Mouse (Mus musculus) embryo, embryonic 10.5 days (tissue): Measurements from ENCODE around the gene Renbp.

Source experiments
- DNase-seq: peaks from one replicate; pipeline ENCODE4 v3.0.0-alpha.2; 2015; ENCODE audit warnings: low spot score

Renbp gene

DNA sequence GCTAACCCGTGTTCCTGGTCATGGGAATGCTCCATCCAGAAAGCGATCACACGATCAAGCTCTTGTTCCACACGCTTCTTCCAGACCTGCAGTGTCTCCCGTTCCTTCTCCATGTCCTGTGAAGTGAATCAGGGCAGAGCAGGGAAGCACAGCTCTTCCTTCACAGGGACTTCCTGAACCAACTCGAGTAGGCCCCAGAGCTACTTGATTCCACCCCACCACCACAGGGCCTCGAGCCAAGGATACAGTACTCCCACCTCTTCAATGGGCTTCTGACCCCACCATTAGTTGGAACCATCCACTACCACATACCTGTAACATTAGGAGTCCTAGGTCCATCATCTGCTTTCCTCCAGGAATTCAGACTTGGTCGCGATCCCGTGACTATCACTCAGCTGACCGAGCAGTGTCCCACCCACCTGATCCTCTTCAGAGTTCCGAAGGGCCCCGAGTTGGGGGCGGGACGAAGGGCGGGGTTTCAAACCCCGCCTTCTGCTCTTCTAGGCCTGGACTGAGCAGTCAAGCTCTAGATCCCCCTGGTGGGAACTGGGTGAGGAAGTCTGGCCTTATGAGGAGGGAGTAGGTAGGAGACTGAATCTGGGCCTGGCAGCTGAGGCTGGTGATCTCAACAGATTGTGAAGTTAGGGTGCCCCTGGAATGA is at the start of gene Renbp:
Gene Renbp (minus strand): TSS at position 449 of the 661 bp plus-strand sequence.
- DNase-seq = peak; percentile 78

DNA sequence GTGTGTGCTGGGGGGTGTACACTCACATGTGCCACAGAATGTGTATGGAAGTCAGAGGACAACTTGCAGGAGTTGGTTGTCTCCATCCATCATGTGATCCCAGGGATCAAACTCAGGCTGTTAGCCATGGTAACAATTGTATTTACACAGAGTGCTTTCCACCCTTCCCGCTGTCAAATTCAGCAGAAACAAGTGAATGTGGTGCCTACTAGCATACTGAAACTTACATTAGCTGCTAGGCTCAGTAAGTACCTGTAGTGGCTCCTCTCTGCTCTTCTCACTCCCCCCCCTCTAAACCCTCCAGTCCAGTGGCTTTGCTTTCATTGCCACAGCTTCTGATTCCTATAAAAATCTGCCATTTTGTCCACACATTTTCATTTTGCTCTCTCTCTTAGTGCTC is 47.1 kb upstream of the Renbp start:
- DNase-seq = no peak

DNA sequence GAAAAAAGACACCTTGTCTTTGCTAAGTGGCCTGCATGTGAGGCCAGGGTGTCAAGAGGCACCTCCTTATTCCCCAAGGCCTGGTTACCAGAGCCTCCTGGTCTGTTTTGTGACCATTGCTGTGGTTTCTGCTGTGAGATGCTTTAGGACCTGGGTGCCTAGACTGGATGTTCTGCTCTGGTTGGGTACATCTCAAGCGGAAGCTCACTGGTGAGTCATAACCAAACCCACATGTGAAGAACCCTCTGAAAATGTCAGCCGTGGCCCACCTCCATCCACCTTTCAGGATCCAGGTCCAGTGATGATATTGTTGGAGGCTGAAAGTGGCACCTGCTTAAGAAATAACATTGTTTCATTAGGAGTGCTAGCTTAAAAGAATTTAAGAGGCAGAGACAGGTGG is 45.6 kb upstream of the Renbp start:
- DNase-seq = no peak

DNA sequence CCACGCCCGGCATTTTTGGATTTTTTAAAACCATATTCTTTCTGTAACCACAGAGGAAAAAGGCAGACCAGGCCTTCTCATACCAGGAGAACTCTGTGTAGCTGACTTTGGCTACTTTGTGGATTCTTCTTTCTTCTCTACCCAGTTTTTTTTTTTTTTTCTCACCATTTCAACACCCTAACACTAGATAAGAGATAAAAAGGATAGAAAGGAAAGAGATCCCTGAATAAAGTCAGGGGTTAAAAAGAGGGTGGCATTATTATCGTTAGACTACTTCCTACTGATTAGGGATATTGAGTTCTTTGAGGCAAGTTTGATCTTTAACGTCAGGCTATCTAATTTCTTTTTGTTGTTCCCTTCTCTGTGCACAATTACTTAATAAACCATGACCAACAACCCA is 42.1 kb upstream of the Renbp start:
- no peak for DNase-seq

DNA sequence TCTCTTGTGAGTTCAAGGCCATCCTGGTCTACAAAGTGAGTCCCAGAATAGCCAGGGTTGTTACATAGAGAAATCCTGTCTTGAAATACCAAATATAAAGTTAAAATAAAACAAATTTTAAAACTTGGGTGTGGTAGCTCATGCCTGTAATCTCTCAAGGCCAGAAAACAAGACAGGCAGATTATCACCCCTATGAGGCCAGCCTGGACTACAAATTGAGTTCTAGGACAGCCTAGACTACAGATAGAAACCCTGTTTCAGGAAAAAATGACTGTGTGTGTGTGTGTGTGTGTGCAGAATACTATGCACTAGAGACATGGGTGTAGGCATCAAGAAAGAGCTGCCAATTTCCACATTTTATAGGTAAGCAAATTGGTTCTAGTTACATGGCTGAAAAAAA is 40.1 kb upstream of the Renbp start:
- DNase-seq = no peak

DNA sequence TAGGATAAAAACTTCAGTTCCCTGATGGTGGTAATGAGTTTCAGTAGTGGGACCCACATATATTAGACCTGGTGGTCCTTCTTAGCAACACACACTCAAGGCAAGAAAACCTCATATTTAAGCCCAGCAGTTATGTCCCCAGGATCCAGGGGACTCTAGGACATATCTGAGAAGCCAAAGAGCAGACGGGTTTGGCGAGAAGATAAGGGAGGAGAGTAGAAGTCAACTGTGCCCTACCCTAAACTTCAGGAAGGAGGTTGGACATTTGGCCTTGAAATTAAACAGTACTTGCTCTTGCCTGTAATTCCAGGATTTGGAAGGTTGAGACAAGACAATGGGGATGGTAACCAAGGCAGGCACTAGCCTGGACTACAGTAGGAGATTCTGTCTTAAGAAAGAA is 39.1 kb upstream of the Renbp start:
- DNase-seq = no peak

DNA sequence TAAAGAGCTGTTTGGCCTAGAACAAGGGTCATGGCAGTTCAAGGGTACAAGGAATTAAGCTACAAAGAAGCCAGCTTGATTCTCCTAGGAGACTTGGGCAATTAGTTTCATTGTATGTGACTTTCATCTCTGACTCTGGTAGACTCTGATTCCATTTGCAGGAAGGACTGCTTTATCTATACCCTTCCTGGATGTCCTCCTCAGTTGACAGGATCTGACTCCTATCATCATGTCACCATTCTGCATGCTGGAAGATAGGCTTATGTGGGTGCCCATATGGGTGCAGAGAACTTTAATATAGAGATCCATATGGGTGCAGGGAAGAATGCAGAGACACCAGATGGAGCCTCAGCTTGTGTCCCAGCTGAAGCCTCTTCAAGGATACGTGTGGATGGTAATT is 38.5 kb upstream of the Renbp start:
- no peak for DNase-seq

DNA sequence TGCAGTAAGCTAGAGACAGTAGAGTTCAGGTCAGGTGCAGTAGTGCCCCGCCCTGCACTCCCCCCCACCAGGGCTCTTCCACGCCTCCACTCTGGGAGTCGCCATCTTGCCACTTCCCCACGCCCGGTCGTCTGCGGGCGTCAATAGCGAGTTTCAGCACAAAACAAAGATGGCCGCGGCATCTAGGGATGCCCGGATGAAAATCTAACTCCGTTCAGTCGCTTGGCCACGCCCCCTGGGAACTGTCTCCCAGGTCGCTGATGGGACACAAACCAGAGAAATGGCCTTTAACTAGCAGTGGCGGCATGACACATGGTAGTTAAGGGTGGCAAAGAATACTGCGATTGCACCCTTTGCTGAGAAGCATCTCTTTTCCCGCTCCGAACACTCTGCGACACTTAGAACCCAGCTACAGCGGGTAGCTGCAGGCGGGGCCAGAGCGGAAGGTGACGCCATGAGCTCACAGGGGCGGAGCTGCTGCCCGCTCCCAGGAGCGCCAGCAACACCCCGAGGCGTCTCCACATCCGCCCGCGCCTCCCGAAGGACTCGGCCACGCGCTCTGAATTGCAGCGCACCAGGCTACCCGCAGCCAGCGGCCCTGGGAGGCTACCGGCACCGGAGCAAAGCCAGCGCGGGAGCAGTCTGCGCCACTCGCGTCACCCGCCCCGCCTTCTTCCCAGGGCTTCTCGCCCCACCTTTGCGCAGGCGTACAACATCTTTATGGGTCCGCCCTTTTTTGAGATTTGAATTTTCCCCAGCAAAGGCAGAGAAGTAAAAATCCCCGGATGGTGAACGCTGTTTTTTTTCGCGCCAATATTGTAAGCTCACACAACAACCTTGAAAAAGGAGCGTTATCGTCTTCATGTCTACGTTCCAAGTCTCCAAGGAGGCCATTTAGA is 36.8 kb upstream of the Renbp start:
- DNase-seq = peak; percentile 92

DNA sequence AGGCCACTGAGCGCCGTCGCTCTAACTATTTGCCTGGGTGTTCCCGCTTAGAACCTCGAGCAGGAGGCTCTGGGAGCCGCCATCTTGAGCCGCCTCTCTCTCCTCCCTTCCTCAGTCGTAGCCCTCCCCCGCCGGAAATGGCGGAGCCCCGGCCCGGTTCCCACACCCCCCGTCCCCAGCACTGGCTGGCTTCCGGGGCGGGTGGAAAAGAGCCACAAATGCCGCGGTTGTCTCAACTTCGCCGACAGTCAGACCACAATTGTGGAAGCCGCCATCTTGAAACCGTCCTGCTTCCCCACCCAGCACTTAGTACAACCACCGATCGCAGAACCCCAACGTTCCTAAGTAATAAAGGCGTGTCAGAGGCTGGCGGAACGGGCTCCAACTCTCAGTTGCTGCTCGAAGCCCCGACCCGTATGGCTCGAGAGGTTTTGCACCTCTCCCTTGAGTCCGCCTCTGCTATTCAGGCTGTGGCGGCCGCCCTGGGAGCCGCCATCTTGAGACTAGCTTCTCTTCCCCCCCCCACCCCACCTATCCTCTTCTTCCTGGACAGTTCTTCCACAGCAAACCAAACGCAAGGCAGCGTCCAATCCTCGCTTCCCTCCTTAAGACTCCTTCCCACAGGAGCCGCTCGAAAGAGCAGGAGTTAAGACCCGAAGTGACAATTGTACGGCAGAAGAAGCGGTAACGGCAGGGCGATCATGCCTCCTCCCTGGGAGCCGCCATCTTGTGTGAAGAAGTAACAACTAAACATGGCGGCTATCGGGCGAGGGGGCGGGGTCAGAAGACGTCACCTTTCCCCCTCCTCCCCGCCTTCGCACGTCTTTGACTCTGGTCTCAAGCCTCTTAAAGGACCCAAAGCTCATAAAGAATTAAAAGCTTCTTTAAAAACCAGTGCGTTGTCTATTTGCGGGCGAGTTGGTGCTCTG is 35.9 kb upstream of the Renbp start, which contains the start of gene Hcfc1:
Gene Hcfc1 (minus strand): TSS at position 110 of the 929 bp plus-strand sequence.
- peak; percentile 88 for DNase-seq

DNA sequence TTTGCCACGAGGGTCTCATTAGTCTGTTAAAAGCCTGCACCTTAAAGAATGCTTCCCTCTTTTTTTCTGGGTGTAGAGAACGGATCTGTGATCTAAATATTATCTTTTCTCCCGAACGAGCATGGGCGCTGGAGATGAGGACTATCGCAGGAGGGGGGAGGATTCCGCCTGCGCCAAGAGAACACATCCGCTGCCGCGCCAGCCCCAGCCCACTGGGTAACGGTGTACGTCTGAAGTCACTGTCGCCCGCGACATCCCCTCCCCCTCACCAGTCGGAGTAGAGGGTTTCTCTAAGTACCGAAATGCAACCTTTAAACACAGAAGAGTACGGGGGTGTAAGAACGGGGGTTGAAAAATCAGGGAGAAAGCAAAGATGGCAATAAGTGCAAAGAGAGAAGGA is 34.7 kb upstream of the Renbp start:
- DNase-seq = peak; percentile 25

DNA sequence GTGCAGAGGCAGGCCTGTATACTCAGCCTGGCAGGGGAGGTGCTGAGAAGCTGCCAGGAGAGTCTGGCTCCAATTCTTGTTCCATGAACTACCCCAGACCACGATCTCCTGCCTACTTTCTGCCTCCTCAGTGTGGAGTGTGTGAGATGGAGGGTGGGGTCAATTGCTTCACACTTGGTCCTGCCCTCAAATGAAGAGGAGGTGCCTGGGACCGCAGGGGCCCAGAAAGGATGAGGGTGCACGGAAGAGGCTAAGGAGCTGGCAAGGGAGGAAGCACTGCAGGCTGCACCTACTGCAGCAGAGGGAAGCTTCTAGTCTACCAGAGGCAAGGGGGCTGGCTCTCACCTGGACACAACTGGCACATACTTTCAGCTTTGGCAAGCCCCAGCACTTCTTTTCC is 33.7 kb upstream of the Renbp start:
- DNase-seq = no peak

DNA sequence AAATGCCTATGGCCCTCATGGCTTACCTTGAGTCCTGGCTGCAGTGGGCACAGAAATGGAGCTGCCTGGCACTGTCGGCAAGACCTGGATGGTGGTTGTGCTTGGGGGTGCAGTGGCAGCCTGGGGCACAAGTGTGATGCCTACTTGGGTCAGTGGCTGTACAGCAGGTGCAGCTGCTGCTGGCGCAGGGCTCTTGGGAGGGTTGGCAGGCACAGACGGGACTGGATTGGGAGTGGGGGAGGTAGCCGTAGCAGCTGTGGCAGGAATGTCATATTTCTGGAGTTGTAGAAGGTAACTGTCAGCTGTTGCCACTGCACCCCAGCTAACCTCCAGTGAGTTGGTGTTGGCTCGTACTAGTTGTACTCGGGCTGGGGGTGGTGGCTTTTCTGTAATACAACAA is 24.3 kb upstream of the Renbp start:
- DNase-seq = no peak

DNA sequence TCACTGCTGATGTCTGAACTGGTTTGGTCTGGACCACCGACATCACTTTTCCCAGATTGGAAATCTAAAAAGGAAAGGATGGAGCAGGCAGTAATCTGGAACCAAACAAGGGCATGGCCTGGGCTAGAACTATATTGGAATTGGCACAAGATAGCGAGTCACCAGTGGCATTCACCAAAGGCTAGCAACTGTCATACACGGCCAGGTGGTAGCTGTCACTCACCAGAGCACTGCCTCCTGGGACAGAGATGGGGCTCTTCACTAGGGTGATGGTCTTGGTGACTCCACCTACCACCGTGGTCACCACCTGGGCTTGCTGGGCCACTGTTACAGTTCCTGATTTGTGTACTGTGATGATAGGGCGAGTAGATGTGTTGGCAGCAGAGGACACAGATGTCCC is 22.0 kb upstream of the Renbp start:
- DNase-seq = no peak

DNA sequence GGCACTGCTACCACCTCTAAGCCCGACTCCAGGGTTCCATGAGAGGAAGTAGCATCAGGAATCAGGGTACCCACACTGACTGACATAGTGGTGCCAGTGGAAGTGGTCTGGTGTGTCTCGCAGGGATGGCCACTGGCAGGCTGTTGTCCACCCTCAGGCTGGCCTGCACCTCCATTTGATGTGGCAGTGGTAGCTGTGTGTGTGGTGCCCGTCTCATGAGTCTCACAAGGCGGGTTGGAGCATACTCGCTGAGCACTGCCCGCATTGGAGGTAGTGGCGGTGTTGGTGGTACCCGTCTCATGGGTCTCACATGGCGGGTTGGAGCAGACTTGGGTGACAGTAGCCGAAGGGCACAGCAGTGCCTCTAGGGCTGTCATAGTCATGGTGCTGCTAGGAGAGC is 18.7 kb upstream of the Renbp start:
- DNase-seq = no peak

DNA sequence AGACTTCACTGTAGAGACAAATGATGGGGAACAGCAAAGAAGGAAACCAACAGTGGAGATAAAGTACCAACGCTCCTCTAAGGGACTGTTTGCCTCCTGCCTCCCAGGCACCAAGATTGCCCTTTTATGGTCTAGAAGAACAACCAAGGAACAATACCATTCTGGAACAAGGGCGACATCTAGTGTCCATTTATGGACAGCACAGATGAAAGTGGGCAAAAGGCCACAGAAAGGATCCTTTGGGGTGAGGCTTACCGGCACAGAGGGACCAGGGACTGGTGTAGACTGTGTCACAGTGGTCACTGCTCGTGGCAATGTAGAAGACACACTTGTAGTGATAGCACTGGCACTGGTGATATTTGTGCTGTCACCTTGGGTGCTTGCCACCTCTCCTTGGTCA is 18.0 kb upstream of the Renbp start:
- peak; percentile 83 for DNase-seq

DNA sequence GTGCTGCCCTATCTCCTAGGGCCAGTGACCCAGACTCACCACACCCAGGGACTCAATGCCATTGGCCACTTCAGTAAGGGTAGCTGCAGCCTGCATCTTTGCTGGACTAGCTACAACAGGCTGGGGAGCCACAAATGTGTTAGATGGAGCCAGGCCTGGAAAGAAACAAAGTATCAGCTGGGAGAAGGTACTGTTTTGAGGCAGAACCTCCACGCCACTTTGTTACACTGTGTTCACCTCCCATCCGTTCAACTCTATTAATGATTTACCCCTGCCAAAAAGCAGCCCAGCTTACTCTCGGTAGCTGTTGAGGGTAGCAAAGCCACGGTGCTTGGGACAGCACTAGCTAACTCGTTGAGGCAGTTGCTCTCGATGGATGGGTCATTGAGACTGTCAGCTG is 16.2 kb upstream of the Renbp start:
- no peak for DNase-seq

DNA sequence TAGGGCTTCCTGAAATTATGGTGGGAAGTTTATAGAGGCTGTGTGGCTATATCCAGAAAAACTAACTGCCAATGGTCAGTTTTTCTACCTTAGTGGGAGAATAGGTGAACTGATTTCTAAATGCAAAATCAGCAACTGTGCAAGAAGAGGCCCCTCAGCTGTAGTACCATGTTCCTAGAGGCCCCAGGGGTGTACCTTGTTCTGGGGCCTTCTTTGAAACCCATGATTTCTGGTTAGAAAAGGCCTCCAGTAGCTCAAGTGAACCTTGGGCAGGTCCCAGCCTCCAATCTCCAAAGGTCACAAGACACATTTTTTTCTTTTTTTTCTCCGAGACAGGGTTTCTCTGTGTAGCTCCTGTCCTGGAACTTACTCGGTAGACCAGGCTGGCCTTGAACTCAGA is 11.6 kb upstream of the Renbp start:
- no peak for DNase-seq

DNA sequence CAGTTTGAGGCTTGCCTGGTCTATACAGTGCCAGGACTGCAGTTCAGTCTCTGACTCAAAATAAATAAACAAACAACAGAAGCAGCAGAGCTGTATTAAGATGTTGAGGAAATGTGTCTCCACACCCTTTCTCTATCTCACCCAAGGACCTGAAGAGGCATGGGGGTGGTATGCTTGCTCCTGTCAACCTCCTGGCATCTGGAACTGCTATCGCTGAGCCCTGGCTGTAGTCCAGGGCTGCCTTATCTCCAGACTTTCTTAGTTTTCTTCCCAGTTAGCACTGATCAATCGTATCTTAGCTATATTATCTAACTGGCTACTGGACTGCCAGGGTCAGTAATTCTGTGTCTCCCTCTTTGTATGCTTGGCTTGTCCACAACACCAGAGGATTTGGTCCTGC is 11.2 kb upstream of the Renbp start:
- DNase-seq = no peak

DNA sequence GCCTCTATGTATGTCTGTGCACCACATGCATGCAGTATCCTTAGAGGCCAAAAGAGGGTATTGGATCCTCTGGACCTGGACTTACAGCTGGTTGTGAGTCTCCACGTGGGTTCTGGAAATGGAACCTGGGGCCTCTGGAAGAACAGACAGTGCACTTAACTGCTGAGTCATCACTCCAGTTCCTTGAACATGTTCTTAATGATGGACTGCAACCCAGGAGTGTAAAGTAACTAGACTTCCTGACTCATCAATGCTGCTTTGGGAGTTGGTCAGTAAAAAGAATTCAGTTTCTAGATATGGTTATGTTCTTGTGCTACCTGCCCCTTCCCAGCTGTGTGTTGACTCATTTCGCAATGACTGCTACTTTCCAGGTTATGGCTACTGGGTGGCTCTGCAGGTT is 1.2 kb upstream of the Renbp start:
- no peak for DNase-seq

DNA sequence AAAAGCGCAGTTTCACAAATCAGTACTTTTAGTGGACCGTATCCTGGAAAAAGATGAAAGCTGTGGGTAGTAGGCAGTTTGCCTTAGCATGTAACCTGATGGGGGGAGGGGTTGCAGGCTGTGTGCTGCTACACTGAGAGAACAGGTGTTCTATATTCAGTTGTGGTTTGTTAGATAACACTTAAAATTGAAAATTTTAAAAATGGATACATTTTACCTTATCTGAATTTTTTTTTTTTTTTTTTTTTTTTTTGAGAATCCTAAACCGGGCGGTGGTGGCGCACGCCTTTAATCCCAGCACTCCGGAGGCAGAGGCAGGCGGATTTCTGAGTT is 8.1 kb downstream of the Renbp start:
- DNase-seq = peak; percentile 26

DNA sequence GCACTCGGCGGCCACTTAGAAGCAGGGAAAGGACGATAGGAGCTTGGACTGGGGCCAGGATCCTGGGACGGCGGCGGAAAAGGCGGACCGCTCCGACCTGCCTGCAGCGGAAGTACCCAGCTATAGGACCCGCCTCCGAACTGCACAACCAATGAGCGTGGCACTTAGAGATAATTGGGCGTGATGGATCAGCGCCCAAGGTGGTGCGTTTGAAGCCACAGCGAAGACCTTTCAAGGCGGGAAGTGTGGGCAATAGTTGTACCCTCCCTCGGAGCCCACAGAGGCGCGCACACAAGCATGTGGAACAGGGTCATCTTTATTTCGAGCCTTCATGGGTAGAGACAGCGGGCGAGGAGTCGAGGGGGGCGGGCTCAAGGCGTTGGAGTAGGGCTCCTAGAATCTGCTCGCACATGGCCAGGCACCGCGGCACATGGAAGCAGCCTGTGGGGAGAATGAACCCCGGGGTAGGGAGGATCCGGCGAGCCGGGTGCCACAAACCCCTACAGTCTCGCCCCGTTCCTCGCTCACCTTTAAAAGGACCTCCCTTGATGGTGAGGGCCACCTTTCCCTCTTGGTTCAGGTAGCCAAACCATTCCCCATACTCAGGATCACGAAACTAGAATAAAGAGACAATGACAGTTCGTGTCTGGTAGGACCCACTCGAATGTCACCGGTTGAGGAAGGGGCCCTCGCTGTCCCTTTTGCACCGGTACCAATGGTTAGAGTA is 8.7 kb downstream of the Renbp start, which contains the start of the genes Arhgap4 and Naa10:
Gene Arhgap4 (minus strand): TSS at position 48 of the 727 bp plus-strand sequence.
Gene Naa10 (minus strand): TSS at position 122 of the 727 bp plus-strand sequence.
- DNase-seq = peak; percentile 91
